Mouse (Mus musculus): ENCODE results near the gene Rgl2. TPM values are rescaled to one million over a fixed set of nuclear protein-coding genes. Genes with fewer than 3 reads are reported as not detected.

Gene Rgl2
- polyA plus RNA-seq, 1 experiment from 2014 or later = 59.2 TPM

Small RNAs within 50 kb of the gene (microRNA-seq; reads per million reads assigned to microRNA genes)
- not detected for gene Gm27740

Other genes with a start within 250 kb of the Rgl2 start
- gene Hnrnpm, start 242.7 kb upstream of the Rgl2 start, polyA plus RNA-seq (2015; fragmentation: Nextera tagmentation; extraction: Ambion mirVana) = 379 and 395 TPM in 2 replicates
- 49.3 and 50.9 TPM in 2 replicates for gene March2, start 210.9 kb upstream of the Rgl2 start, polyA plus RNA-seq (2015; fragmentation: Nextera tagmentation; extraction: Ambion mirVana)
- gene Rab11b, start 169.0 kb upstream of the Rgl2 start, polyA plus RNA-seq (2015; fragmentation: Nextera tagmentation; extraction: Ambion mirVana) = 325 and 332 TPM in 2 replicates
- gene Angptl4, start 147.7 kb upstream of the Rgl2 start, polyA plus RNA-seq (2015; fragmentation: Nextera tagmentation; extraction: Ambion mirVana) = 53.8 and 55.9 TPM in 2 replicates
- 27.6 and 29.1 TPM in 2 replicates for gene Kank3, start 119.0 kb upstream of the Rgl2 start, polyA plus RNA-seq (2015; fragmentation: Nextera tagmentation; extraction: Ambion mirVana)
- 962 and 978 TPM in 2 replicates for gene Rps28, start 105.0 kb upstream of the Rgl2 start, polyA plus RNA-seq (2015; fragmentation: Nextera tagmentation; extraction: Ambion mirVana)
- 454 and 498 TPM in 2 replicates for gene Ndufa7, start 105.0 kb upstream of the Rgl2 start, polyA plus RNA-seq (2015; fragmentation: Nextera tagmentation; extraction: Ambion mirVana)
- gene Cd320, start 86.5 kb upstream of the Rgl2 start, polyA plus RNA-seq (2015; fragmentation: Nextera tagmentation; extraction: Ambion mirVana) = 67.0 and 69.7 TPM in 2 replicates
- gene Gm7029, start 55.7 kb upstream of the Rgl2 start, polyA plus RNA-seq (2015; fragmentation: Nextera tagmentation; extraction: Ambion mirVana) = not detected in 2 replicates
- 8.1 and 10.0 TPM in 2 replicates for gene Kifc1, start 38.9 kb upstream of the Rgl2 start, polyA plus RNA-seq (2015; fragmentation: Nextera tagmentation; extraction: Ambion mirVana)
- gene Platr17, start 24.4 kb upstream of the Rgl2 start, polyA plus RNA-seq (2015; fragmentation: Nextera tagmentation; extraction: Ambion mirVana) = 0.27 and 0.55 TPM in 2 replicates
- 59.6 and 65.4 TPM in 2 replicates for gene Daxx, start 20.1 kb upstream of the Rgl2 start, polyA plus RNA-seq (2015; fragmentation: Nextera tagmentation; extraction: Ambion mirVana)
- 27.4 and 28.4 TPM in 2 replicates for gene Tapbp, start 13.6 kb upstream of the Rgl2 start, polyA plus RNA-seq (2015; fragmentation: Nextera tagmentation; extraction: Ambion mirVana)
- gene Zbtb22, start 13.6 kb upstream of the Rgl2 start, polyA plus RNA-seq (2015; fragmentation: Nextera tagmentation; extraction: Ambion mirVana) = 16.3 and 16.6 TPM in 2 replicates
- 167 and 171 TPM in 2 replicates for gene Pfdn6, start 10.8 kb downstream of the Rgl2 start, polyA plus RNA-seq (2015; fragmentation: Nextera tagmentation; extraction: Ambion mirVana)
- 35.4 and 37.0 TPM in 2 replicates for gene Wdr46, start 11.1 kb downstream of the Rgl2 start, polyA plus RNA-seq (2015; fragmentation: Nextera tagmentation; extraction: Ambion mirVana)
- 8.0 and 9.2 TPM in 2 replicates for gene B3galt4, start 21.9 kb downstream of the Rgl2 start, polyA plus RNA-seq (2015; fragmentation: Nextera tagmentation; extraction: Ambion mirVana)
- 46.8 and 49.4 TPM in 2 replicates for gene Vps52, start 26.3 kb downstream of the Rgl2 start, polyA plus RNA-seq (2015; fragmentation: Nextera tagmentation; extraction: Ambion mirVana)
- 1,649 and 1,723 TPM in 2 replicates for gene Rps18, start 26.5 kb downstream of the Rgl2 start, polyA plus RNA-seq (2015; fragmentation: Nextera tagmentation; extraction: Ambion mirVana)
- 7.3 and 12.2 TPM in 2 replicates for gene H2-K1, start 70.8 kb downstream of the Rgl2 start, polyA plus RNA-seq (2015; fragmentation: Nextera tagmentation; extraction: Ambion mirVana)
- gene Ring1, start 95.1 kb downstream of the Rgl2 start, polyA plus RNA-seq (2015; fragmentation: Nextera tagmentation; extraction: Ambion mirVana) = 19.1 and 19.8 TPM in 2 replicates
- gene H2-Ke6, start 98.5 kb downstream of the Rgl2 start, polyA plus RNA-seq (2015; fragmentation: Nextera tagmentation; extraction: Ambion mirVana) = 50.0 and 59.4 TPM in 2 replicates
- 237 and 244 TPM in 2 replicates for gene Slc39a7, start 102.1 kb downstream of the Rgl2 start, polyA plus RNA-seq (2015; fragmentation: Nextera tagmentation; extraction: Ambion mirVana)
- gene Rxrb, start 102.3 kb downstream of the Rgl2 start, polyA plus RNA-seq (2015; fragmentation: Nextera tagmentation; extraction: Ambion mirVana) = 56.1 and 59.1 TPM in 2 replicates
- gene Col11a2, start 109.9 kb downstream of the Rgl2 start, polyA plus RNA-seq (2015; fragmentation: Nextera tagmentation; extraction: Ambion mirVana) = 46.3 and 56.6 TPM in 2 replicates
- 0.55 and 0.65 TPM in 2 replicates for gene H2-Oa, start 162.8 kb downstream of the Rgl2 start, polyA plus RNA-seq (2015; fragmentation: Nextera tagmentation; extraction: Ambion mirVana)
- gene H2-DMa, start 190.0 kb downstream of the Rgl2 start, polyA plus RNA-seq (2015; fragmentation: Nextera tagmentation; extraction: Ambion mirVana) = 14.2 and 15.6 TPM in 2 replicates
- gene Brd2, start 193.1 kb downstream of the Rgl2 start, polyA plus RNA-seq (2015; fragmentation: Nextera tagmentation; extraction: Ambion mirVana) = 132 and 133 TPM in 2 replicates
- gene H2-DMb2, start 213.8 kb downstream of the Rgl2 start, polyA plus RNA-seq (2015; fragmentation: Nextera tagmentation; extraction: Ambion mirVana) = 0.15 and 0.38 TPM in 2 replicates
- gene H2-DMb1, start 223.5 kb downstream of the Rgl2 start, polyA plus RNA-seq (2015; fragmentation: Nextera tagmentation; extraction: Ambion mirVana) = 1.5 and 1.7 TPM in 2 replicates